Mouse (Mus musculus): Measurements from ENCODE around the gene Brd3os.

Brd3os gene

DNA sequence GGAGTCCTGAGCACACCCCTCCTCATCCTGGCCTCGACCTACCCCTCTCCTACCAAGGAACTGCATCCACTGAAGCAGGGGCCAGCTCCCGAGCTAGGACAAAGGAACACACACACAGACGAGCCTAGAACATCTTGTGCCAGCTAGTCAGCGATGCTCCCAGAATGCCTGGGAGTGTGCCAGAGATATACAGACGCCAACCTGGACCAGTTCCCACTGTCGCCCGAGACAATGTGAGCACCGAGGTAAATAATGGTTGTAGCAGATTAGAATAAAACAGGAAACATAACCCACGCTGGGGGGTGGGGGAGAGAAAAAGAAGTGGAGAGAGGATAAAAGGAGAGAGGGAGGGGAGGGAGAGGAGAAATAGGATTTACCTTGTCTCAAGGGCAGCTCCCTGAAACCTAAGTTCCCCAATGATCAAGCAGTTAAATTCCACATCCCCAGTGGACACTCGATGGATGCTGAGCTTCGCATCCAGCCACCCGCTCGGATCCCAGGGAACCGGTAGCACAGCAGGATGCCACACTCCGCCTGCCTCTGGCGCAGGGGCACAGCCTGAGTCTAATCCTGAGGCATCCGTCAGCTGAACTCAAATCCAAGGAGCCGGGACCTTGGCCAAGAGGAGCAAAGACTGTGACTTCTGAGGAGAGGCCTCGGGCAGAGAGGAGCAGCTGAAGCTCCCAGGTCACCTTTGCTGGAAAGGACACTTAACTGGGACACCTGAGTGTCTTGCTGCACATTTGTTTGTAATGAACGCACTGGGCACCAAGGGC is 20.6 kb upstream of the Brd3os start:
- DNase-seq (ENCODE audit: low spot score) = no peak

DNA sequence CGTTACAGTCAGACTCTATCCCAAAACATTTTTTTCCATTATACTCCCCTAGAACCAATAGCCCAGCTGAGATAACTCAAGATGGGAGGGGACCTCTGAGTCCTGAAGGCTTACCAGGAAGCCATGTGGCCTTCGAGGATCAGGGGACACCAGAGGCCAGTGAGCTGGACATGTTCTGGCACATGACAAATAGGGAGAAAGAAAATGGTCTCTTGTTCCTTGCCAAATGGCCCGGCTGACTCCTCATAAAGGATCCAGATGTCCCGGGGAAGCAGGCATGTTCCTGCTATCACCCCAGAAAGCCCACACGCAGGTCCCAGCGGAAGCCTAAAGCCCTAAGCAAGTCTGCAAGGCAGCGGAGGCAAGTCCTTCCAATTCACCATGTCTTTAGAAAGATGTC is 18.5 kb upstream of the Brd3os start:
- DNase-seq (ENCODE audit: low spot score) = no peak

DNA sequence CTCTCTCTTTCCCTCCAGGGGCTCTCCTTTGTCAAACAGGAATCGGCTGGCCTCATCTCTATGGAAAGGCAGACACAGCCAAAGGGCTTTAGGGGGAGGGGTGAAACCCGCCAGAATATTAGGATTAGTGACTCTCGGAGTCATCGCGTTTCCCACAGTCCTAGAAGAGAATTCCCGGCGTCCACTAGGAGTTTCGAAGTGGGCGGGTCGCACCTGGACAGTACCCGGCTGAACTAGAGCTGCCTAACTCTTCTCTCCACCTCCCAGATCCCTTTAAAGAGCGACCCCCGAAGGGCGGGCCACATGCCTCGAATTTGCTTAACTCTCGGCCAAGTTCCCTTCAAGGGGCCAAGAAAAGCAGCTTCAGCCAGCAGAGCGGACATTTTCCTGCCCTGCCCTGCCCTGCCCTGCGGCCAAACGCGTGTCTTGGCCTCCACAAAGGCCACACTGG is 16.9 kb upstream of the Brd3os start:
- DNase-seq (ENCODE audit: low spot score) = peak; percentile 66

DNA sequence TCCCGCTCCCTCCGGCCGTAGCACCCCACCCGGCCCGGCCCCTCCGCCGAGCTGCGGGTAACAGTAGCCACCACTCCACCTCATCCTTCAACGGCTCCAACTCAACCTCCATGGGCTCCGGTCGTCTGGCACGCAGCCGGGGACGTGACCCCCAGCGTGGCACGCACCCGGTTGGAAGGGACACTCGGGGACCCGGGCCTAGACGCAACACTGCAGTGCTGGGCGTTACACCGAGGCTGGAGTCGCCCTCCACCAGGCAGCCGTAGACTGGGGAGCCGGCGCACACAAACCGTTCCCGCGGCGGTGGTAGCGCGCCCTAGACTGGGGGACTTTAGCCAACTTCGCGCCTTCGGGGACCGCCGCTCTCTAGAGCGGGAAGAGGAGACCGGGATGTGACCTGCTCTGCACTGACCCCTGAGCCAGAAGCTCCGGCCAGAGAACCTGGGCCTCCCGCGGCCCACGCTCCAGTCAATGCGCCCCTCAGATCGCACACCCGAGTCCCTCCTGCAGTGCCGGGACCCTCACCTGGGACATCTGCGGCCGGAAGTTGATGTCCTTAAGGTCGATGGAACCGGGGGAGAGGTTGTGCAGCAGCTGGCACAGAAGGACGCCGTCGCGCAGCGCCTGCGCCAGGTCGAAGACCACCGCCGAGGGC is 16.2 kb upstream of the Brd3os start:
- peak; percentile 59 for DNase-seq (ENCODE audit: low spot score)

DNA sequence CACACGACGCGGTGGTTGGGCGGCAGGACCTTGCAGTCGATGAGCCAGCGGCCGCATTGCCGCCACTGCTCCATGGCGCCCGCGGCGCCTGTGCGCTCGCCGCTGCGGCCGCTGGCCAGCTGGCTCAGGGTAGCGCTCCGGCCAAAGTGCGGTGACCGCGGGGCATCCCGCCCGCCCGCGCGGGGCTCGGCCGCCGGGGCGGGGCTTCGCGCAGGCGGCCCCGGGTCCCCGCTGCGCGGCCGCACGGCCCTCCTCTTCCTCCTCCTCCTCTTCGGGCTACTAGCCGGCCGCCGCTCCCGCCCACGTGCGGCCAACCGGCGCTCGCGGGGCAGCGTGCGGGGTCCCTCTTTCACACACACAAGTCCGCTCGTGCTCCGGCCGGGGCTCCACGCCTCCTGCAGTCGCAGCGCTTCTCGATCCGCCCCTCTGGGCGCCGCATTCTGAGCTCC is 15.7 kb upstream of the Brd3os start:
- no peak for DNase-seq (ENCODE audit: low spot score)

DNA sequence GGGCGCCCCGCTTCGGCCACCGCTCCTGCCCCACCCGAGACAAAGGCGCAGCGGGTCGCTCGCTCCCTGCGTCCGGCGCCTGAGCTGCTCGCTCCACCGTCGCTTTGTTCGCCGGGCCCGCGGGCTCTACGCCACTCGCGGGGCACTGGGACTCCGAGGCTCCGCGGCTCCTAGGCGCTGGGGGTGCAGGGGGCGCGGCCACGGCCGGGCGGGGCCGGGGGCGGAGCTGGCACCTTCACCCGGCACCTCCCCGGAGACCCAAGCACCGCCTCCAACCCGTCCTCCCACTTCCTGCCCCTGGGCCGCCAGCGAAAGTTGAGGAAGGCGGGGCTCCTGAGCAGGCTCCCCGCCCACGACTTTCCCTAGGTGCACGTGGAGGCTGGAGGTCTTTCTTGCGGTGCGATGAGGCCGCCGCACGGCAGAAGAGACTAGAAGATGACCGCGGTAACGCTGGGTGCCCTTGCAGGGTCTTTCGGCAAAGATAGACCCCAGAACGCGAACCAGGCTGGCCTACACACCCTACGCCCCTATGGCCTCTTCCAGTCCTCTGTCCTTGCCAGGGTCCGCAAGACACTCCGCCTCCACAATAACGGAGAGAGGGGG is 15.2 kb upstream of the Brd3os start, which contains the start of gene Vav2:
Vav2 (minus strand) TSS at position 179 of the 603 bp plus-strand sequence.
- peak; percentile 90 for DNase-seq (ENCODE audit: low spot score)

DNA sequence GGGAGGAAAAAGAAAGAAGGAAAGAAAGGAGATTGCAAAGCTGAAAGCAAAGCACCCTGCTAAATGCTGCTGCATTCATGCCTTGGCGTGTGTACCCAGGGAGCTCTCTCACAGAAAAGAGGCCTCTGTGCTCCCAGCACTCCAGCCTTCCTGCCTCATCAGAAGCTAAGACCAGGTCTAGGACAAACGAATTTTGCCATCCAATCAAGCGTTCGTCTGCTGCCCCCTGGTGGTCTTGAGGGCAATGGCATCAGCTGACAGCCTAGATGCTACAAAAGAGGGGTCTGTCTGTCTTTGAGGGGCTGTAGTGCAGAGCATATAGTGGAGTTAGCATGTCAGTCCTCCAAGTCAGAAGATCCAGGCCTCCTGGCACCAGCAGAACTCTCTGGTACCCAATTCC is 14.1 kb upstream of the Brd3os start:
- DNase-seq (ENCODE audit: low spot score) = peak; percentile 97

DNA sequence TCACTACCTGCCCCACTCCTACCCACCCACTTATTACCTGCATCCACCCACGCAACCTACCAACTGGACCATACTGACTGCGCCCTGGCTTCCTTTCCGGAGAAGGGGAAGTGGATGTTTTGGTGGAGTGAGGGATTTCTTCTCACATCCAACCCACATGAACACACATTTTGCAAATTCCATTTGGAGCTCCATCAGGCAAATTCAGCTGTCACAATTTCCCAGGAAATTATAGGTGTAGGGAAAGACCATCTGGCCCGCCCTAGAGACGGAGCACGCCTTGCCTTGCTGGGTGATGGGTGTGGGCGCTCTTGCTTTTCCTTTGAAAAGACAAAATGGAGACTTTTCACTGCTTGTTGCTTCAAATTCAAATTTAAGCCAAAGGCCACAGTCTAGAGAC is 11.5 kb upstream of the Brd3os start:
- no peak for DNase-seq (ENCODE audit: low spot score)

DNA sequence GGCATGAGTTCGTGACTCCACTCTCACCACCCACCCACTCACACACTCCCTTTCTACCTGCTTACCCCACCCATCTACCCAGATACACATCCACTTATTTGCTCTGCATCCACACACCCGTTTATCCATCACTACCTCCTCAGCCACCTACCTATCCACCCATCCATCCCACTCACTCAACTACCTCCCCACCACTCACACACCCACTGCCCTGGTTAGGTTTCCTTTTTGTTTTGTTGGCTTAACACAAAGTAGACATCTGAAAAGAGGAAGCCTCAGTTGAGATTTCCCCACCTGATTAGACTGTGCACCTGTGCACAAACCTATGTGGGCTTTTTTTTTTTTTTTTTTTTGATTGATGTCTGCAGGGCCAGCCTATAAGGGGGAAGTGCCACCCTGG is 9.5 kb upstream of the Brd3os start:
- no peak for DNase-seq (ENCODE audit: low spot score)

DNA sequence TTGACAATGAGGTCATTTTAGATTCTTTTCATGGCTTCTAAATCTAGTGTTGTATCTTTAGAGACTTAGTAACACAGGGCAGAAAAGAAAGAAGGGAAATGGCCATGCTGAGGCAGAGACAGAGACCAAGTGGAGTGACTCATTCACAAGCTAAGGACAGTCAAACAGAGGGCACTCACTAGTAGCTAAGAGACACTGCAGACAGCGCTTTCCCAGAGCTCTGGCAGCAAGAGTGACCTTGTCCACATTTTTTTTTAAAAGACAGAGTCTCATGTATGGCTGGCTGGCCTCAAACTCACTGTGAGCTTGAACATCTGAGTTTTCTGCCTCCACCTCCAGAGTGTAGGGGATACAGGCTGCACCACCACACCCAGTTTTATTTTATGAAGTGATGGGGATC is 4.2 kb upstream of the Brd3os start:
- no peak for DNase-seq (ENCODE audit: low spot score)

DNA sequence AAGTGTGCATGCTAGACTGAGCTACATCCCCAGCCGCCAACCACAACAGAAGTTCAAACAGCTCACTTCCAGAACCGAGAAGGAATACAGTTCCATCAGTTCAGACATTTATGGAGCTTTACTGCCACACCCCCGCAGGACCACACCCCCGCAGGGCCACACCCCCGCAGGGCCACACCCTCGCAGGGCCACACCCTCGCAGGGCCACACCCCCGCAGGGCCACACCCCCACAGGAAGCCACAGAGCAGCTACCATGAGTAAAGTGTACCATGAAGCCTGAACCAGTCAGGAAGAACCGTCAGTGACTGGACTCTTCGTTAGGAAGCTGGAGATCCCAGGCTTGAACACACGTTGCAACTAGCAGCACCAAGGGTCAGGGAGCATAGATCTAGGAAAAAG is 3.8 kb upstream of the Brd3os start:
- no peak for DNase-seq (ENCODE audit: low spot score)

DNA sequence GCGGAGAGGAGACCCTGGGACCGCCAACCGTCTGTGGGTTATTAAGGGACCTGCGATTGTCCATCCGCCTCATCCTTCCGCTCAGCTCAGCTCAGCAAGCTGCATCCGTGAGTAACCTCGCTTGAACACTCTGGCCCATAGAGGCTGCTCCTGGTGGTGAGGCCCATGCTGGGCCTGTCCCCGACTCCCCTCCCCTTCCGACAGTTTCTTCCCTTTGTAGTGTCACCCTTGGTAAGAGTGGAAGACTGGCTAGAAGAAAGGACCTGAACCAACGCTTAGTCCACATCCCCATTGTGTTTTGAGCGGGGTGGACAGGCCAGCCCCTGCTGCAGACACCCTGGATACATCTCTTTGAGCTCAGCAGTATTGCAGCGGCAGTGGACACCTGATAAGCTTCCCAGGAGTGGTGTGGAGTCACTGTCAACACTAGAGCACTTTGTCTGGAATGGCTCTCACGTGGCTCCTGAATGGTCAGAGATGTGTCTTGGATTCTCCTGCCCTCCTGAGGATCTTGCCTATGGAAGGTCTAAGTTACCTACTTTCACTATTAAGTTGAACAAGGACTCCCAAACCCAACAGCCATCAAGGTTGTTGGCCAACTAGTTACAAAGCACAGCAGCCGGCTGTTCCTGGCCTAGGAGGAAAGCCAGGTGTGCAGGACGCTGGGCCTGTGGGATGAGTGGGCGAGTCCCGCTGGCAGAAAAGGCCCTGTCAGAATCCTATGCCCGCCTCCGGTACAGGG is 755 bp downstream of the Brd3os start:
- no peak for DNase-seq (ENCODE audit: low spot score)

DNA sequence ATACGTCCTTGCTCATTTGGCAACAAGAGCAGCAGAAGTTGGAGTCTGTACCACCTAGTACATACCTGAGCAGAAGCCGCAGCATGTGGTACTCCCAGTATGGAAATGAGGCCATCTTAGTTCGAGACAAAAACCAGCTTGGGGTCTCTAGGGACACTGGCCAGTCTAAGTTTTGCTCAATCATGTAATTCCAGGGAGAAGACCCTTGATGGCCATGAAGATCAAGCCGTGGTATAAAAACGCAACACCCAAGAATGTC is 1.3 kb downstream of the Brd3os start:
- DNase-seq (ENCODE audit: low spot score) = no peak

DNA sequence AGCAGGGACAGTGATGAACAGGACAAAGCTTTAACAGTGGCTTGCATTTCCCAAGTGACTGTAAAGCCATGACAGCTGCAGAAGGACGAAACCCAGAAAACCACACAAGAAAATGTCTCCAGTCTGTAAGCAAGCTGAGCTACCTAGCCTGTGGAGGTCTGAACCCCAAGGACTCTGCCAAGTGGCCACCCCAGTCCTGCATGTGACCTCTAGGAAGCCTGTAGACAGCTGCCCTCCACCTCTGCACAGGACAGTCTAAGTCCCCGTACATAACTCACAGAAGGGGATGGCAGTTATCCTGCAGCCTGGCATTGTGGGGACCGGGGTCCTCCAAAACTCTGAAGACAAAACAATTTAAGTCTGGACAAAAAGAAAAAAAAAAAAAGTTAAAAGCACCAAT is 3.8 kb downstream of the Brd3os start:
- DNase-seq (ENCODE audit: low spot score) = no peak

DNA sequence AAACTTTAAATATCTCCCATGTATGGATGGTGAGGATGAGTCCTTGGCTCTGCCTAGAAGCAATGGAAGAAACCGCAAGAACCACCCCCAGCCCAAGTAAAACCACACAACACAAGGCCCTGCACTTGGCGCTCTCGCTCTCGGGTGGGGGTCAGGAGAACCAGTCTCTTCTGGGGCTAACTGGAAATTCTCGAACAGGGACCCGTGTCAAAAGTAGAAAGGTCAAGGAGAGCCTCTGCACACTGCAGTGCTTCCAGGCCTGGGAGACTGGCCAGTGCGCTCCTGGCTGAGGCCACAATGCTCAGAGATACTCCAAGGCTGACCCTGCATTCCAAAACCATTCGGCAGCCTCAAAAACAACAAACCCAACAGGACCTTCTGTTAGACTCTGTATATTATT is 4.7 kb downstream of the Brd3os start:
- no peak for DNase-seq (ENCODE audit: low spot score)

DNA sequence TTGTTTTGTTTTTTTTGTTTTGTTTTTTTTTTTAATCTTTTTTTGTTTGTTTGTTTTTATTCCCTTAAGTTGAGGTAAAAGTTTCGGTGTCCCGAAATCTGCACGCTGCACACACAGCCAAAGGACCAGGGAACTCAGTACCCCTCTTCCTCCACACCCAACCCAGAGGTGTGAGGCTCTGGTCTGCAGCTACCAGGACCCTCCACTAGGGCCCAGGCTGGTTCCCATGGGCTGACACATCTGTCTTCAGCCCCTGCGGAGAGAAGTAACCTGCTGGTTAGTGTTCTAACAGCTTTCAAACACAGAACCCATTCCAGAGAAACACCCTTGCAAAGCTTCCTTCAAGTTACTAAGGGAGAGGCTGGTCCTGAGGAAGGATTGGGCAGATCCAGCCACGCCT is 5.7 kb downstream of the Brd3os start:
- DNase-seq (ENCODE audit: low spot score) = peak; percentile 32

DNA sequence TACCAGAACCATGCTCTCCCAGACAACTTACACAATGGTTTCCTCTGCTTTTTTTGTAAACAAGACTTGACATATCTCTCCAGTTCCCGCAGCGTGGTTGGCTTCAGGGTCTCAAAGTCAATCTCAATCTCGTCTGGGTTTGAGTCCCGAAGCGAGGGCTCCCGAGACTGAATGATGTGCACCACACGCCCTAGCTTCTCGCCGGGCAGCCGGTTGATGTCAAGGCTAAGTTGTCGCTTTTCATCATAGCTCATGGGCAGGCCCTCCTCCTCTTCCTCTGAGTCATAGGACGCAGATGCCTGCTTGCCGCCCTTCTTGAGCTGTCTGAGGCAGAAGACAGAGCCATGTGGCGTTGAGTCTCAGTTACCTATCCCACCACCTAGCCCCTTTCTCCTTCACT is 8.1 kb downstream of the Brd3os start:
- DNase-seq (ENCODE audit: low spot score) = no peak

DNA sequence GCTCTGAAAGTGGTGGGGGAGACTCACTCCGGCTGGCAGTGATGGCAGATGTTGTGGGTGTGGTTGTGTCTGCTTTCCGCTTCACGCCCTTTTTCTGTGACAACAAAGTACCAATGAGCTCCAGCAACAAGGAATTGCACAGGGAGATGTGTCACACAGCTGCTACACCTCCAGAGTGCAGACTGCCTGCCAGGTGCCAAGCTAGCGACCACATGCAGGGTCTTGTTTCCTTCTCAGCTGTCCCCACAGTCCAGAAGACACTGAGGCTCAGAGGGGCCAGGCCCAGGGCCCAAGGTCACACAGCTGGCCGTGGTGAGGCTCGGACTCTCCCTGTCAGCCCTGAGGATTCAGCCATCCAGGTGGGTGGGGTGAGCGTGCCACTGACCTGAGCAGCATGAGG is 17.6 kb downstream of the Brd3os start:
- DNase-seq (ENCODE audit: low spot score) = no peak

DNA sequence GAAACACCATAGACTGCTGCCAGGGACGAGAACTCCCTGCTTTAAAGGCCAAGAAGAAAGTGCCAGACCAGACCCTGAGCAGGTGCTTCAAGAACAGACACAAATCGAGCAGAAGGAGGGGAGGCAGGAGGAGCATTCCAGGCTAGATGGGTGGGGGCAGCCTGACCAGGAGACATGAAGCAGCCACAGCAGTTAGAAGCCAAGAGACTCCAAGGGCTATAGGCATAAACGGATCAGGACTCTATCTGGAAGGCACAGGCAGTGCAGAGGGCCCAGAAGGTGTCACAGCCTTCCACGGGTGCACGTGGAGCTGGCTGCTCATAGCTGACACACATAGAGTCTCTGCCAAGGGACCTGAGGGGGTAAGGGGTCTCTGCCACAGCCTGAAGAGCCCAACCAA is 18.0 kb downstream of the Brd3os start:
- DNase-seq (ENCODE audit: low spot score) = no peak

DNA sequence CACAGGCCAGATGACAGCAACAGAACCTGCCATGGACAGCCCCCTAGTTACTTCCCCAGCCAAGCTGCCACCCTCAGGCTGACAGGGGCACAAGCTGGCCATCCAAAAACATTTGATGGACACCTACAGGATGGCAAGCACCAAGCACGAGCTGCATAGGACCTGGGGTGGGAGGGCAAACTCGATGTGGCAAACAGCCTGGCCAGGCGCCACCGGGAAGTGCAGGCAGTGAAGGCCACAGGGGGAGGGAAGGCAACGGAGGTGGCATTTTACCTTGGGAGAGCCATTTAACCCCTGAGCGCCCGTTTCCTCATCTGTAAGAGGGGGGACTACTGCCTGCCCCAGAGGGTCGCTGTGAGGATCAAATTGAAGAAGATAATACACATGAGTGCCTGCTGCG is 18.5 kb downstream of the Brd3os start:
- no peak for DNase-seq (ENCODE audit: low spot score)

DNA sequence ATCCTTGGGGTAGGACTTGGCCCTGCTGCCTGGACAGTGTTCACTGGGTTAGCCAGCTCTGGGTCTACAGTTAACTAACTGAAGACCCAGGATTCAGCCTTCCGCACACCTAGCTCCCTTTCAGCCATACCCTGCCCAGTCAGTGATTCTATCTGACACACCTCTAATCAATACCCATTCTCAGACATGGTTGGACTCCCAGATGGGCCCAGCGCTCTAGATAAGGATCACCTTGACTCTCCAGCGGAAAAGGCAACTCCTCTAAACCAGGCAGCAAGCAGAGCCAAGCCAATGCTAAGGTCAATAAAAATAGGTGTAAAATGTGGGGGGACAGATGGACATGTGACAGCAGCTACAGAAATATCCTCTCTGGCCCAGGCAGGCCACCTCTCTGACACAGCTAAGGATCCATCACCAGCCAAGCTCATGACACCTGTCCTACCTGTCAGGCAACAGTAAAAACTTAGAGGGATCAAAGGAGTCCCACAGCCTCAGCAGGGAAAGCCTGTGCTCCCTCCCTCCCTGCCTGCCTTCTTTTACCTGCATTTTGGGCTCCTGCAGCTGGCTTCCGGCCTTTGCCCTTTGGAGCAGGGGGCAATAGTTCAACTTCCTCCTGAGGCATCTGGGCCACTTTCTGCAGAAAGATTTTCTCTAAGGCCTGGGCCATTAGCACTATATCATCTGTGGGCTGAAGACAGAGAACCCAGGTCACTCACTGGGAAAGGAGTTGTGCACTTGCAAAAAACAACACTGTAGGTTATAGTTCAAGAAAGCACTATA is 19.9 kb downstream of the Brd3os start:
- DNase-seq (ENCODE audit: low spot score) = no peak

DNA sequence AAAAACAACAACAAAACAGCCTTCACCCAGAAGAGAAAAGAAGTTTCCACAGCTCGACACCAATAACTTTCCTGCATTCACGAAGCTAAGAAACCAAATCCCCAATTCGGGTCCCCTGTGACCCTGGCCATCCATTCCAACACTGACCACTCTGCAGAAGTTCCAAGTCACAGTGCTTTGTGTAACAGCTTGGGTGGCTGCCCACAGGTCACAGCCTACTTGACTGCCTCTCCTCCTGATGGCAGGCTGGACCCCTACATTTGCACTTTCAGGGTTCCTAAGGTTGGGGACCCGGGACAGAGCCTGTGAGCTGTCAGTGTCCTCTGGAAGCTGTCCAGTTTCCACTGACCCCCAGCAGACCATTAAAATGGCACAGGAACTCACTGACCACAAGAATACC is 20.8 kb downstream of the Brd3os start:
- DNase-seq (ENCODE audit: low spot score) = no peak

Data from retina, embryonic 14.5 days (tissue).